Mouse (Mus musculus) layer of hippocampus, postnatal 25 days (tissue): ENCODE measurements around the gene Armc10. TPM values are rescaled to one million over a fixed set of nuclear protein-coding genes. Genes with fewer than 3 reads are reported as not detected.
"Not testable (repeated sequence)": the region's sequence is repeated elsewhere in the genome, so short reads cannot be mapped to it uniquely, and the experiment has no call there.

Experiments
- DNase-seq, 2 experiments: peaks; one replicate each; pipeline ENCODE4 v3.0.0; 2022; ENCODE audit warnings: mixed read lengths in 2 of 2, low spot score in 1 of 2; ENCODE audit errors: extremely low spot score in 1 of 2
- total RNA-seq, 2 experiments: library from RNA; stranded (reverse); gene quantifications; 2 replicates each; pipeline ENCODE4 v1.2.3; 2021

The Armc10 gene
- total RNA-seq, result 10 to 100 TPM; 21.2 to 22.3 TPM

- DNase-seq, result peak; percentile 62 to 71
Measured at GRCm38 (mm10) chr5:21645439-21646132, at the start of gene Armc10, which contains the start of gene Fbxl13. Gene Armc10, plus strand, starts transcription at chr5:21645813. Gene Fbxl13, minus strand, starts transcription at chr5:21645634.

- DNase-seq, result not testable (repeated sequence)
Measured at GRCm38 (mm10) chr5:21599536-21599935, 46.1 kb upstream of the Armc10 start.

DNA sequence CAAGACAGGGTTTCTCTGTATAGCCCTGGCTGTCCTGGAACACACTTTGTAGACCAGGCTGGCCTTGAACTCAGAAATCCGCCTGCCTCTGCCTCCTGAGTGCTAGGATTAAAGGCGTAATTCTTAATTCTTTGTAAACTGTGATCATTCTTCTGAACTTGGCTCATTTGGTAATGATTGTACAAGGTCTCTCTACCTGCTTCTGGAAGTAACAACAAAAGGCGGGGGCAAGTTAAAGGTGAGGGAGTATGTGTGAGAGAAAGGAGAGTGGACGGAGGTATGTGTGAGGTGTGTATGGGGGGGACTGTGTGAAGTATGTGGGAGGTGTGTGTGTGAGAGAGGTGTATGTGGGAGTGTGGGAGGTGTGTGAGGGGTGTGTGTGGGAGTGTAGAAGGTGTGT is 45.7 kb upstream of the Armc10 start:
- DNase-seq, result no peak

DNA sequence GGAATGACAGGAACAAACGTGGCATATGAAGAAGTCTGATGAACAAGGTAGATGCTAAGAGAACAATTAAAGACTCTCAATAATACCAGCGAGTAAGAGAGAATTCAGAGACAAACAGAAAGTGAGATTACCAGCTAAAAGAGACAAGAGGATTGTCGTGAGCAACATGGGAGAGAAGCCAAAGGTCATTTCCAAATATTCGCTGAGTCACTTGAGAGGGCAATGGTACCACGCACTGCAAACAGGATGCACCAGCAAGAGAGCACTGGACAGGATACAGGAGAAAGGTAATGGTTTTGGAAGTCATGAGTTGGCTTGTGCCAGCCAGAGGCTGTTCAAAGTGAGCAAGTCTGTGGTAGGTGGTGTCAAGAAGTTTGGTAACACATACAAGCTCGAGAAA is 39.7 kb upstream of the Armc10 start:
- no peak for DNase-seq

GRCm38 (mm10) chr5:21608311-21609304 is 37.0 kb upstream of the Armc10 start:
- peak in 1 of 2 experiments; percentile 6 for DNase-seq

- DNase-seq, result no peak
Measured at GRCm38 (mm10) chr5:21610996-21611395, 34.6 kb upstream of the Armc10 start.

GRCm38 (mm10) chr5:21614299-21614698 is 31.3 kb upstream of the Armc10 start:
- not testable (repeated sequence) for DNase-seq

DNA sequence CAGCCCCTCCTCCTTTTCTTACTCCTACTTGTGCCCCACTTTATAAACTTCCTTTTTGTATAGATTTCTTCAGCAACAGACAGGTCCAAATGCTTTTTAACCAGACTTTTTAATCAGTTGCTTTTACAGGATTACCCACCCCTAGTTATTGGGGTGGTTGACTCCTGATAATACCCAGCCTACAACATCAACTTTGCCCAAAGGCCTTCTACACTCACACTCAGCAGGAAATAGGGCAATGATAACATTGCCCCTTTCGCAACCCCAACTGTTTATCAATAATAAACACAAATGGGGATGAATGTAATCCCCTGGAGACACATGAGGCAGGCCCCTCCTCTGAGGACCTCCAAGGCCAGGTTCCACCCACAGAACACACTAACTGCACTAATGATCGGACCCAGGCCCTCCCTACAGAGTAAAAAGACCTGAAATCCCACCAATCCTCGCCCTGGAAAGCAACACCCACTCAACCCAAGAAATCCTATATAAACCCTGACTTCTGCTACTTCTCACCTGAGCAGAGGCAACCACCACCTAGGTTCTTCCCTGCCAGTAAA is 29.1 kb upstream of the Armc10 start:
- DNase-seq, result no peak

DNA sequence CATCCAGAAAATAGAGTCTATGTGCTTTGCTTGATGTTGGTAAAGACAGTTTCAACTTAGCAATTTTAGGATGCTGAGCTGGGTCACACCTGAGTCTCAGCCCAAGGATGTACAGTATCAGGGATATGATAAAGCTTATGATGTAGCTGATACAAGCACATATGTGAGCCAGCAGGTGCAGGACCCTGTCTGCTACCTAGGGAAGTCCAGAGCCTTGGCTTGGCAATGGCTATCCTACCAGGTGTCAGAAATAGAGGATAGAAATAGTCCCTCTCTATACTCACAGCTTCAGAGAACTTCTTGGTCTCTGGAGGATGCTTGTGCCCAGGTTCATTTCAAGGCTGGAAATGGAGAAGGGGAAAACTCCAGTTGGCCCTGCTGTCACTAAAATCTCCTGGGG is 19.7 kb upstream of the Armc10 start:
- no peak for DNase-seq

- DNase-seq, result peak in 1 of 2 experiments; percentile 75
Measured at GRCm38 (mm10) chr5:21640961-21641360, 4.7 kb upstream of the Armc10 start.

DNA sequence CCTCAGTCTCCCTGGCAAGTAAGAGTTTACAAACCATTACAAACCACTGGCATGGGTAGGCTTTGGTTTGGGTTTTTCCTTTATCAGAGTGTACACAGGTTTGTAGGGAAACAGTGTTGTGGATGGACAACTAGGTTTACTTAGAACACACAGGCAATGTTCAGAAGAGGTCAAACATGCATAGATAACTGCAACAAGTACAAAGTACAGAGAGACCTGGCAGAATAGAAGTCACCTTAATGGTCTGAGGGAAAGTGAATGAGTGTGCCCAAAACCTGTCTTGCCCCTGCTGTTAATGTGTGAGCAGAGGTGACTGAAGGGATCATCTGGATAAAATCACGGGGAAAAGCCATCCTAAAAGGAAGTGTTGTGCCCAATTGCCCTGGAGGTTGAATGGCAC is 2.0 kb upstream of the Armc10 start:
- no peak for DNase-seq

DNA sequence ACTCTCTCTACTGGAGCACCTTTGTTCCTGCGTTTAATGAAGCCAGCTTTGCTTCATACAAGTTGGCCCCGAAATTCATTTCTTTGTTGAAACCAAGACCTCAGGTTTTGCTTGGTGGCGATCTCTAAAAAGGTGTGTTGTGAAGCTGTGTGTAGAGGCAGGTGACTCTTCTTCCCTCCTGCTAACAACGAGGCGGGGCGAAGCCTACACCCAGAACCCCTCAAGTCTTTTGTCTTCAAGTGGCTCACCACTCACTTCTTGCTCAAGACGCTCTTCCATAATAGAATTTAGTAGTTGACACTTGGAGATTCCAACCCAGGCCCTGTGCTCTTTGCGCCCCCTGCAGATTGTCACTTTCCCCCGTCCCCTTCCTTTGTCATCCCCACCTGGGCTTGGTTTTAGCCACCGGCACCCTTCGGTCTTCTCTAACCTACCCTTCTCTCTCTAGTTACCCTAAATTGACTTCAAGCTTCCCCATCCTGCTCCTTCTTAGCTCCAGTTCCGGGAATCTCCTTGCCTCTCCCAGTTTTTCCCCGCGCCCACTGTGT is 648 bp upstream of the Armc10 start:
- DNase-seq, result no peak

- no peak for DNase-seq
Measured at GRCm38 (mm10) chr5:21646133-21646491, 499 bp downstream of the Armc10 start.

- DNase-seq, result no peak
Measured at GRCm38 (mm10) chr5:21650736-21651135, 5.1 kb downstream of the Armc10 start.

DNA sequence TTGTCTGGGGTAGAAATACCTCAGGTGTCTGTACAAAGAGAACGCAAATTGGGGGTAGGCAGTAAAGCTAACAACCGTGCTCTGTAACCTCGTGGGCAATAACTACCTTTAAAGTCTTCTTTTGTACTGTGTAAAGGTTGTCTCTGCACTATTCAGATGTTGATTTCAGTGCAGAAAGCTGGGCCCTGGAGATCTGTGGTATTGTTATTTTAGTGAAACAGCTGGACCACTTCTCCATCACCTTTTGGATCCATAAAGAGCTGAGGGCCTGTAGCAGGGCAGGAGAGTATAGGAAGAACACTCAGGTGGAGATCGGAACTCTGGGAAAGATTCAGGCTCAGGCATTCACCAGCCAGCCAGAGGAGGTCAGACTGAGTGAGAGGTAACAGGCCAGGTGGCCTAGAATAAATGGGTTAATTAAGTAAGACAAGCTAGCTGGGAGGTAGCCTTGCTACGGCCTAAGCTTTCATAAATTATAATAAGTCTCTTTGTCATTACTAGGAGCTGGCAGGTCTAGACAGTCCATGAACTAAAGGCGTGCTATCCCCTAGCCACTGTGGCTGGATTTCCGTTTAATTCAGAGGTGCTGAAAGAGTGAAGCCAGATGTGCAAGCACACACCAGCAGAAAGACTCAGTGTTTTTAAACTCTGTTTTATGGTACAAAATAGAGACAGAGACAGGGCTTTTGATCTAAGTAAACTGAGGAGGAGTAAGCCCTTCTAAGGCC is 6.4 kb downstream of the Armc10 start:
- DNase-seq, result no peak

DNA sequence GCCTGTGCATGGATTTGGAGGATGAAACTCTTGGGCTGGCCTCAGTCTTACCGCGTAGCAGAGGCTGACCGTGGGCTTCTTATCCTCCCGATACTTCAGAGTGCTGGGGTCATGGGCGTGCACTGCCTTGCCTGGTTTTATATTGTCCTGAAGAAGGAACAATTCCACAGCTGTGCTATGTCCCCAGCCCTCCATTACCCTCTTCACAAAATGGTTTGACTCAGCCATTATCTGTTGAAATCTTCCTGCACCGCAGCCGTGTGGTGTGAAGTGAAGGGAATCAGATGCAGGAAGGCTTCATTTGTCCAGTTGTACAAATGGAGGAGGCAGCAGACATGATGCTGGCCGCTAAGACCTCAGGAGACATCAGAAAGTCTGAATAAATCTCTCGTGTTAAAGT is 11.3 kb downstream of the Armc10 start:
- DNase-seq, result no peak

- DNase-seq, result no peak
Measured at GRCm38 (mm10) chr5:21658038-21658437, 12.4 kb downstream of the Armc10 start.

DNA sequence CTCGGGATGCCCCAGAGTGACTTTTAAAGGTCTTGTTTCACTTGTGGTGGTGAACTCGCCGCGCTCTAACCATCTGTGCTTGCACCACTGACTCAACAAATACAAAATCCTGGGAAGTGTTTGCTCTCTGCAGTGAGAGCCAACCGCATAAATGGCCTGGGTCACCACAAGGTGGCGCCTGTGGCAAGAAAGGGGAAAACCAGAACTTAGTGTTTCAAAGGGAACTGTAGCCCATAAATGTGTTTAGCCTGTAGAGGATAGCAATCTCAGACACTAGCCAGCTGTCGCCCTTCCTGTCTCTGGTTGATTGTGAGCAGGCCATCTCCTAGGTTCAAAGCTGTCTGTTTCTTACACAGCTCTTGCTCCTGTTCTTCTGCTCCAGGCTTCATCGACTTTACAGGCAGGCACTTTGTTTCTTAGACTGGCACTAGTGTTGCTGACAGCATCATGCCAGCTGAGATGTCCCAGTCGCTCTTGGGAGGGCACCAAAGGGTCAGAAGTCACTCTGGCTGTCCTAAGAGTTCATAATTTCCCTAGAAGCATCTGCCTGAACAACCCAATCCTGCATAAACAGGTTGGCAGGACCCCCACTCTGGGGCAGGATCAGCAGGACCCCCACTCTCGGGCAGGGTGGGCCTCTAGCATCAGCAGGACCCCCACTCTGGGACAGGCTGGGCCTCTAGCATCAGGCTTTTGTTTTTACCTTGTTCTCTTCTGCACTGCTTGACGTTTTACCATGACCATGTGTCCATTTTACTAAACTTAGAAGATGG is 13.2 kb downstream of the Armc10 start:
- DNase-seq, result peak; percentile 68 to 90

DNA sequence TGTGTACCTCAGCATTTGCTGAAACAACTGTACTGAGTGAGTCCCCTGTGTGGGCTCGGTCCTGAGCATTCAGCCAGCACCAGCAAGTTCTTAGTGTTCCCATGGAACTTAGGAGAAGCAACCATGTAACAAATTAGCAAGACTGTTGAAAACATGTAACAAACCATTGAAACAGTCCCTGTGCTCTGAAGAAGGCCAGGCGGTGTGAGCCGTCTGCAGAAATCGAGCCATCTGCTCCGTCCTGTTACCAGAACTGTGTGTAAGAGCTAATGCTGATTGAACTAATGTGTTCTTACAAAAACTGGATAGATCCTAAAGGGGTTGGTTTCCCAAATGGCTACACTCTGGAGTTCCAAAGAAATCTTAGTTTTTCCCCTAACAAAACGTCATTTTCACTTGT is 15.2 kb downstream of the Armc10 start:
- no peak for DNase-seq
